Comparison of ENCODE assay signal across 12 mouse cellular contexts in the genomic region with DNA sequence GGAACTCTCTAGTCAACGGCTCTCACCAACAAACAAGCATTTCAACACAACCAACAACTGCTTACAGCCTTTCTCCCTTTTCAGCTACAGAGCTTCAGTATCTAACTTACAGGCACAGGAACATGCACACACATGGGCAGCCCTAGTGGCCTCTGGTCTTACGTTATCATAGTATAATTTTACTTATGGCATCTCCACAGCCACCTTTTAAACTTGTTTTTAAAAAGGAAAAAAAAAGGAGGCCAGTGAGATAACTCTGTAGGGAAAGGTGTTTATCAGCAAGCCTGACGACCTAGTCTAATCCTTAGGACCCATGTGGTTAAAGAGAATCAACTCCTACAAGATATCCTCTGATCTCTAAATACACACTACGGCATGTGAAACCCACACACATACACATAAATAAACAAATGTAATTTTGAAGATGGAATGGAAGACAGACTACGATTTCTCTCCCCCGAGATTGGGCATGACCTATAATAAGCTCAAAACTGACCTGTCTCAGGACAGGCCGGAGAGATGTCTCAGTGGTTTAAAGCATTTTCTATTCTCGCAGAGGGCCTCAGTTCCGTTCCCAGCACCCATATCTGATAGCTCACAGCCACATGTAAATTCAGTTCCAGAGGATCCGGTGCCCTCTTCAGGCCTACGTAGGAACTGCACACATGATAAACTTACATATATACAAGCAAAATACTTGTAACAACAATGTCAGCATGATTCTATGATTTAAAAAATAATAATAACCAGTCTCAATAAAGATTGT. TPM values are rescaled to one million over a fixed set of nuclear protein-coding genes. Genes with fewer than 3 reads are reported as not detected.
DNase-seq lines count a peak whose midpoint lies in the region; ATAC-seq and TF ChIP-seq lines count a peak whose summit lies in the region.
"Had no signal": no experiment of that assay in that cellular context is flagged by ENCODE, and none has a peak within 500 bp of the region (broad histone marks: within the 10 kb centered on the region; RNA-seq: fewer than 3 reads in every experiment).

No protein-coding gene starts in this region.

- no peak for DNase-seq in forebrain, postnatal 0 days
- DNase-seq in testis, postnatal 10 days (ENCODE audit: low spot score) = no peak
- peak; percentile 64 for DNase-seq in liver
- no peak for DNase-seq in adrenal gland, postnatal 10 days
- DNase-seq in urinary bladder, adult 2 months (ENCODE audit: low spot score) = no peak
- DNase-seq: right cerebral cortex, postnatal 4 days had no signal

- 92% methylated on average over 11 of the region's 11 CpGs for WGBS in forebrain, postnatal 0 days
- WGBS in forebrain, embryonic 16.5 days = 94% methylated on average over 11 of the region's 11 CpGs

- no peak overlapping the region for H3K27ac ChIP-seq in forebrain, postnatal 0 days (ENCODE audit: low read depth, low read length)
- H3K27ac ChIP-seq in forebrain, embryonic 16.5 days (ENCODE audit: low read length) = no peak overlapping the region
- no peak overlapping the region for H3K27ac ChIP-seq in testis, adult 2 months (ENCODE audit: control insufficient read depth, insufficient read depth, low read depth, low read length)
- H3K27ac ChIP-seq: hindbrain, embryonic 15.5 days; lung, embryonic 15.5 days had no signal

- peaks cover 10% of the 10 kb centered on the region for H3K4me1 ChIP-seq in forebrain, postnatal 0 days (ENCODE audit: insufficient read depth)
- peaks cover 13% of the 10 kb centered on the region for H3K4me1 ChIP-seq in forebrain, embryonic 16.5 days (replicated peaks; ENCODE audit: control insufficient read depth, insufficient read depth, low read length)
- peaks cover 11% of the 10 kb centered on the region for H3K4me1 ChIP-seq in testis, adult 2 months (ENCODE audit: control insufficient read depth, insufficient read depth, low read length)

- H3K9ac ChIP-seq in forebrain, postnatal 0 days = no peak overlapping the region
- H3K9ac ChIP-seq in forebrain, embryonic 16.5 days (replicated peaks; ENCODE audit: low read depth, low read length) = no peak overlapping the region
- H3K9ac ChIP-seq: hindbrain, embryonic 15.5 days; lung, embryonic 15.5 days had no signal

- no peaks in the 10 kb centered on the region for H3K27me3 ChIP-seq in forebrain, postnatal 0 days (ENCODE audit: insufficient read depth, low read length)
- H3K27me3 ChIP-seq in forebrain, embryonic 16.5 days (replicated peaks; ENCODE audit: control insufficient read depth, insufficient read depth, low read length) = no peaks in the 10 kb centered on the region
- H3K27me3 ChIP-seq in testis, adult 2 months (ENCODE audit: control insufficient read depth, insufficient read depth, low read length) = no peaks in the 10 kb centered on the region
- H3K27me3 ChIP-seq: hindbrain, embryonic 15.5 days; lung, embryonic 15.5 days had no signal

- no peaks in the 10 kb centered on the region for H3K36me3 ChIP-seq in forebrain, postnatal 0 days (ENCODE audit: insufficient read depth)
- H3K36me3 ChIP-seq in forebrain, embryonic 16.5 days (ENCODE audit: control insufficient read depth, insufficient read depth) = no peaks in the 10 kb centered on the region
- no peaks in the 10 kb centered on the region for H3K36me3 ChIP-seq in testis, adult 2 months (ENCODE audit: control insufficient read depth, insufficient read depth, low read length)
- H3K36me3 ChIP-seq: hindbrain, embryonic 15.5 days; lung, embryonic 15.5 days had no signal

- H3K4me3 ChIP-seq in forebrain, postnatal 0 days (ENCODE audit: low read depth, low read length) = no peak overlapping the region
- H3K4me3 ChIP-seq in forebrain, embryonic 16.5 days (replicated peaks; ENCODE audit: low read length) = no peak overlapping the region
- H3K4me3 ChIP-seq in testis, adult 2 months (ENCODE audit: control insufficient read depth, low read depth, low read length) = no peak overlapping the region
- H3K4me3 ChIP-seq: hindbrain, embryonic 15.5 days; lung, embryonic 15.5 days; myocyte had no signal

- H3K9me3 ChIP-seq in forebrain, postnatal 0 days (ENCODE audit: low read length) = no peaks in the 10 kb centered on the region
- no peaks in the 10 kb centered on the region for H3K9me3 ChIP-seq in forebrain, embryonic 16.5 days (ENCODE audit: control insufficient read depth, low read length)
- H3K9me3 ChIP-seq: hindbrain, embryonic 15.5 days; lung, embryonic 15.5 days had no signal

- no peak for ATAC-seq in forebrain, postnatal 0 days
- ATAC-seq in forebrain, embryonic 16.5 days = no peak
- no peak for ATAC-seq in frontal cortex, adult (ENCODE audit: low TSS enrichment)

- TF ChIP-seq POLR2A in testis, adult 2 months (IDR thresholded peaks at IDR 0.05; ENCODE audit: control insufficient read depth, low read depth, low read length) = no peak

- peak; percentile 31 for TF ChIP-seq CTCF in forebrain, postnatal 0 days (IDR thresholded peaks at IDR 0.05; ENCODE audit: low read depth)
- peak; percentile 20; the same call in 1 of the 2 replicates for TF ChIP-seq CTCF in testis, adult 2 months (IDR thresholded peaks at IDR 0.05; ENCODE audit: control insufficient read depth, insufficient read depth, insufficient replicate concordance, low read depth, low read length)

- H3K4me2 ChIP-seq in forebrain, postnatal 0 days (ENCODE audit: low read depth) = no peak overlapping the region
- no peak overlapping the region for H3K4me2 ChIP-seq in forebrain, embryonic 16.5 days (ENCODE audit: low read length)
- H3K4me2 ChIP-seq: hindbrain, embryonic 15.5 days; lung, embryonic 15.5 days had no signal

RNA-seq across cellular contexts. Expression of gene Memo1, which starts 27.7 kb away (rescaled TPM):
- total RNA-seq in forebrain, postnatal 0 days (2014; rRNA removed) = 45.7 and 54.2 TPM in 2 replicates
- polyA plus RNA-seq in forebrain, postnatal 0 days (2015; fragmentation: Nextera tagmentation; extraction: Ambion mirVana) = 46.3 and 52.9 TPM in 2 replicates
- polyA plus RNA-seq in forebrain, embryonic 16.5 days (2015; fragmentation: Nextera tagmentation; extraction: Ambion mirVana) = 63.9 and 66.3 TPM in 2 replicates
- 94.5 and 110 TPM in 2 replicates for polyA plus RNA-seq in testis, adult 2 months (2012; rRNA removed)
- 10 to 100 TPM; 83.9 to 84.3 TPM for total RNA-seq in adrenal gland, postnatal 10 days (2021)
- 47.4 and 56.6 TPM in 2 replicates for polyA plus RNA-seq in urinary bladder, adult 2 months (2012; rRNA removed)

RNA-seq across cellular contexts. Expression of gene Dpy30, which starts 56.1 kb away (rescaled TPM):
- total RNA-seq in forebrain, postnatal 0 days (2014; rRNA removed) = 86.1 and 109 TPM in 2 replicates
- polyA plus RNA-seq in forebrain, postnatal 0 days (2015; fragmentation: Nextera tagmentation; extraction: Ambion mirVana) = 225 and 246 TPM in 2 replicates
- polyA plus RNA-seq in forebrain, embryonic 16.5 days (2015; fragmentation: Nextera tagmentation; extraction: Ambion mirVana) = 180 and 189 TPM in 2 replicates
- 133 and 159 TPM in 2 replicates for polyA plus RNA-seq in testis, adult 2 months (2012; rRNA removed)
- 100 to 1,000 TPM in 1 of 2 experiments, 10 to 100 TPM in 1; 88.2 to 100 TPM for total RNA-seq in adrenal gland, postnatal 10 days (2021)
- 80.7 and 103 TPM in 2 replicates for polyA plus RNA-seq in urinary bladder, adult 2 months (2012; rRNA removed)
